Mouse (Mus musculus) midbrain, embryonic 11.5 days (tissue): Measurements from ENCODE around the gene Tuba3a. TPM values are rescaled to one million over a fixed set of nuclear protein-coding genes. Genes with fewer than 3 reads are reported as not detected.

Experiments used
- ATAC-seq: fragments of 200-750 bp; cut with Nextera tagmentation; 2 replicates; pipeline ENCODE4 v1.8.0; 2017; ENCODE audit warnings: moderate TSS enrichment, moderate library complexity; ENCODE audit not compliant: low FRiP score
- DNase-seq: peaks from one replicate; pipeline ENCODE4 v3.0.0; 2015; ENCODE audit warnings: low spot score; ENCODE audit errors: missing footprints
- H3K27ac ChIP-seq: fragments of 300-500 bp; sonication (generic); 2 replicates; pipeline ENCODE4 v1.5.1; 2014; ENCODE audit warnings: low read depth, low read length
- H3K27me3 ChIP-seq: fragments of 300-500 bp; sonication (generic); 2 replicates; pipeline ENCODE4 v1.6.1; 2014; ENCODE audit warnings: mild to moderate bottlenecking, low read length, moderate library complexity, mixed read lengths; ENCODE audit not compliant: control insufficient read depth, insufficient read depth
- H3K36me3 ChIP-seq: fragments of 300-500 bp; sonication (generic); 2 replicates; pipeline ENCODE4 v1.6.1; 2014; ENCODE audit warnings: mild to moderate bottlenecking, low read length, moderate library complexity, mixed read lengths; ENCODE audit not compliant: control insufficient read depth, insufficient read depth
- H3K4me1 ChIP-seq: fragments of 300-500 bp; sonication (generic); 2 replicates; pipeline ENCODE4 v1.6.1; 2014; ENCODE audit warnings: low read length; ENCODE audit not compliant: control insufficient read depth, insufficient read depth
- H3K4me2 ChIP-seq: fragments of 300-500 bp; sonication (generic); 2 replicates; pipeline ENCODE4 v1.6.1; 2014; ENCODE audit warnings: mild to moderate bottlenecking, moderate library complexity
- H3K4me3 ChIP-seq: fragments of 300-500 bp; sonication (generic); 2 replicates; pipeline ENCODE4 v1.5.1; 2014; ENCODE audit warnings: low read depth, low read length
- H3K9ac ChIP-seq: fragments of 300-500 bp; sonication (generic); 2 replicates; pipeline ENCODE4 v1.6.1; 2014; ENCODE audit warnings: low read length
- H3K9me3 ChIP-seq: fragments of 300-500 bp; sonication (generic); 2 replicates; pipeline ENCODE4 v1.6.1; 2016; ENCODE audit warnings: low read length; ENCODE audit not compliant: control insufficient read depth
- WGBS: fragments of 180-500 bp; shearing (Covaris S2); extraction: QIAGEN DNeasy Blood & Tissue Kit; methylation state at CpG from one replicate; pipeline ENCODE4 v1.1.7; 2014; 5-methylcytosine and 5-hydroxymethylcytosine counted together
- polyA plus RNA-seq: library from polyadenylated mRNA; unstranded; fragments of >200 nt; fragmentation: Nextera tagmentation; extraction: Ambion mirVana; gene quantifications from 2 replicates; pipeline ENCODE4 v1.2.1, GENCODE M21; 2014

Gene Tuba3a
- polyA plus RNA-seq, 1 experiment from 2014 or later, result 0.08 TPM

DNA sequence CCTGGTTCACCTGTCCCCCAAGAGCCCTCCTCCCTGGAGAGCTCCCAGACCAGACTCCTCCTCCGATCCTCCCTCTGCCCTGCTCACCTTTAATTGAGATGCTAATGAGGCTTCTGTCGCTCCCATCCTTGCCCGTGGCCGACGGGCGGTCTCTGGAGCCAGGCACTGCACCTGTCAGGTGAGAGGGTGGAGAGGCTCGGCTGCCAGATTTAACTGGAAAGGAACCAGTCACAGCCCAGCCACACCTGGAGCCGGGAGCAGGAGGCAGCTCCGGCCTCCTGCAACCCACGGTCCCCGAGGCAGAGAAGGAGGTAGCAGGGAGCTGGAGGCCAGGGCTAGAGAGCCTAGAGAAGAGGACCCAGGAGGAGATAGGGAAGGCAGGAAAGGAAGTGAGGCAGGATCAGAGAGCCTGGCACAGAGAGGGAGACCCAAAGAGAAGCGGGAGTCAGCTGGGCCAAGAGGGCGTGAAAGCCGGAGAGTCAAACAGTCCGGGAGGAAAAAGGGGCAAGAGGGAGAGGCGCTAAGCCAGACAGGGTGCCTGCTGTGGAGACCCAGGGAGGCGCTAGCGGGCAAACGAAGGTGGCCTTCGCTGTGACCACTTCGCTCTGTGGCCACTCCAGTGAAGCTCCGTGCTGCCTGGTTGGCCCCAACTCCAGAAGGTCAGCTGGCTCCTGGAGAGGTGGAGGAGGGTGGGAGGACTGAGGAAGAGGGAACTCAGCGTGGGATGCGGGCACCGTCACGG is 35.4 kb upstream of the Tuba3a start:
- H3K27me3 ChIP-seq, result peaks cover 28% of the 10 kb centered on the region

DNA sequence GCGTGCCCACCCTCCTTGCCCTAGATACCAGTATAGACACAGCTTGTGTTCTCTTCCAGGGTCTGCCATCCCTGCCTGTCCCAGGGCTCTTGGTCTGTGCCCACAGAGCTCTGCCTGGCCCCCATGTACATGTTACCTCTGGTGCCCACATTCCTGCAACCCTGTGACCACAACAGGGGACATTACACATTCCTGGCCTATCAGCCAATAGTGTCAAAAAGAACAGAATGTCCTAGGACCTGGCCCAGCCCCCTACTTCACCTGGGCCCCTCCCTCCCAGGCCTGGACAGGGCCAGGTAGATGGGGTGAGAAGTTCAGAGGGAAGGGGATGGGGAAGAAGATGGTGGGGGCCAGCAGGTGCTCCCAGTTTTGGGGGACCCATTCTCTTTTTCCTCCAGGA is 34.5 kb upstream of the Tuba3a start, which contains the start of gene Scnn1a:
Scnn1a (plus strand) TSS at position 337 of the 400 bp plus-strand sequence.
- Histone ChIP-seq H3K9ac (no peak within 1 kb of the TSS), H3K27ac (no peak within 1 kb of the TSS), H3K4me3 (no peak within 1 kb of the TSS), H3K4me2 (no peak within 1 kb of the TSS), H3K9me3 (no peaks in the 10 kb centered on the region), H3K4me1 (no peaks in the 10 kb centered on the region), H3K27me3 (peaks cover 28% of the 10 kb centered on the region), H3K36me3 (no peaks in the 10 kb centered on the region)
- WGBS, result 89% methylated on average over 1 of the region's 1 CpGs
- ATAC-seq (0 out of 2 replicates have a peak, but pooled peaks have one; percentile 14), DNase-seq (peak; percentile 60)

More for the DNA sequence above, 35.4 kb upstream of the Tuba3a start:
- Histone ChIP-seq H3K4me1 (no peaks in the 10 kb centered on the region), H3K9me3 (no peaks in the 10 kb centered on the region), H3K36me3 (no peaks in the 10 kb centered on the region), H3K27ac (no peak overlapping the region), H3K4me2 (no peak overlapping the region), H3K4me3 (no peak overlapping the region), H3K9ac (no peak overlapping the region)
- ATAC-seq (no peak), DNase-seq (peak; percentile 85)
- WGBS, result 6% methylated on average over 26 of the region's 26 CpGs

DNA sequence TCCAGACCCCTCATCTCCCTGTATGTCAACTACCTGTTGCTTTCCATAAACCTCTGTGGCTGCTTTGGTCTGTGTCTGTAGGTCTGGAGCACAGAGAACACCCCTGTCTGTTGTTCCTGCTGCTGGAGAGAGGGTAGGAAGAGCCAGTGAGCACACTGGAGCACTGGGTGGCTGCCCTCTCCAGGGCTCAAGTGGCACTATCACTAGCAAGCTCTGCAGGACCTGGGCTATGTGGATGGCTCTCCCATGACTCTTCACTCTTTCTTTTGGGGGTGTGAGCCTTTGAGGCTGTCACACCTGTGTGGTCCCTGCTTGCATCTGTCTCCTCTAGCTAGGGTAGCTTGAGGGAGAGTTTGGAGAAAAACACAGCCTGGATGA is 34.1 kb upstream of the Tuba3a start:
- Histone ChIP-seq H3K4me3 (no peak overlapping the region), H3K27ac (no peak overlapping the region), H3K4me2 (no peak overlapping the region), H3K4me1 (no peaks in the 10 kb centered on the region), H3K27me3 (peaks cover 28% of the 10 kb centered on the region), H3K9me3 (no peaks in the 10 kb centered on the region), H3K36me3 (no peaks in the 10 kb centered on the region), H3K9ac (no peak overlapping the region)
- ATAC-seq, result no peak
- peak; percentile 73 for DNase-seq

DNA sequence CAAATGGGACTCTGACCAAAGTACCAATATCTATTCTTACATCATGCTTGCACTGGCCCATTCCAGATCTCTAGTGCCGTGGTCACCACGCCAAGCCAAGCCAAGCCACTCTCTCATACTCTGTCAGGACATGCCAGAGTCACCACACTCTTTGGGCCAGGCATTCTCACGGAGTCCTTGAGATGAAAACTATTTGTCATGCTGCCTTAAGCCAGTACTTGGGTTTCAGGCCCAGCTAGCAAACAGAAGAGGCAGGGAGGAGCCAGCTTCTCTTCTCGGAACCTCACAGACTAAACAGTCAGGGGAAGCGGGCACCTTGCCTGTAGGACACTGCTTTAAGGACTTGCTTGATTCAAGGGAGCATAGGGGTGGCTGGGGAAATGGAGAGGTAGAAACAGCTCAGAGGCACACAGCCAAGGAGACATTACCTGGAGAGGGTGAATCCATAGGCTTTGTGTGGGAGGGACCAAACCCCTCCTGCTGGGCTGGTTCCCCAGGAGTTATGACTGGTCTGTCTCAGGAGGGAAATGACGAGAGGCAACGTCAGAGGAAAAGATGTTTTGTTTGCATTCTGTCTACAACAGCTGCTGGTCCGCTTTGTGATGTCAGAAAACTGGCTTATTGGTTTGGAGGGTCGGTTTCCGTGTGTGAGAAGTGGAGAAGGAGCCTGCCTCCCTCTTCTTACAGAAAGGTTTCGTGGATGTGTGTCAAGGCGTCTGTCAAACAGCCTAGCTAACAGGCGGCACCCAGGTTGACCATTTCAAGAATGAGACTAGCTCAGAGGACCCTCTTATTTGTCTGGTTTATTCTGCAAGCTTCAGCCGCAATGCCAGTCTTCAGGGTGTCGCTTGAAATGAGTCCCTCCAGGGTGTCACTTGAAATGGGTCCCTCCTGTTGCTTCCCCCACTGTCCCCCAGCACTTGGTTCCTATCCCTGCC is 33.4 kb upstream of the Tuba3a start:
- Histone ChIP-seq H3K27me3 (peaks cover 28% of the 10 kb centered on the region), H3K4me2 (no peak overlapping the region), H3K4me3 (no peak overlapping the region), H3K36me3 (no peaks in the 10 kb centered on the region), H3K27ac (no peak overlapping the region), H3K9me3 (no peaks in the 10 kb centered on the region), H3K4me1 (peaks cover under 1% of the 10 kb centered on the region), H3K9ac (no peak overlapping the region)
- ATAC-seq (no peak), DNase-seq (peak; percentile 85)
- 72% methylated on average over 15 of the region's 15 CpGs for WGBS

DNA sequence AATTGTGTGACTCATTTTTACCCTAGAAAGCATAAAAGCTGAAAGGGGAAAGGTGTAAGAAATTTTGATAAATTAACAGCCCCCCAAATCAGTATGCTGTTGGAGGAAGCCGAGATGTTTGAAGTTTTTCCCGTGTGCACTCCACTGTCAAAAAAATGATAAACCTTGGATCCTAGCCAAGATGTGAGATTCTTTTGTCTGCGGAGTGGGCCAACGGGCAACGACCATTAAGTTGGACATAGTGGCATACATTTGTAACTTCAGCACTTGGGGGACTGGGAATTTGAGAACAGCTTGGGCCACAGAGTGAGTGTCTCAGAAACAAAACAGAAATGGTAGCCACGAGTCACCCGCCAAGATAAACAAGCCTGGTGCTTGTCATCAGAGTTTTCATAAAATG is 31.2 kb upstream of the Tuba3a start:
- Histone ChIP-seq H3K4me3 (no peak overlapping the region), H3K36me3 (no peaks in the 10 kb centered on the region), H3K4me1 (peaks cover 19% of the 10 kb centered on the region), H3K9ac (no peak overlapping the region), H3K27ac (no peak overlapping the region), H3K4me2 (no peak overlapping the region), H3K27me3 (peaks cover 21% of the 10 kb centered on the region), H3K9me3 (no peaks in the 10 kb centered on the region)
- DNase-seq, result peak; percentile 37
- no peak for ATAC-seq
- 83% methylated on average over 7 of the region's 7 CpGs for WGBS

DNA sequence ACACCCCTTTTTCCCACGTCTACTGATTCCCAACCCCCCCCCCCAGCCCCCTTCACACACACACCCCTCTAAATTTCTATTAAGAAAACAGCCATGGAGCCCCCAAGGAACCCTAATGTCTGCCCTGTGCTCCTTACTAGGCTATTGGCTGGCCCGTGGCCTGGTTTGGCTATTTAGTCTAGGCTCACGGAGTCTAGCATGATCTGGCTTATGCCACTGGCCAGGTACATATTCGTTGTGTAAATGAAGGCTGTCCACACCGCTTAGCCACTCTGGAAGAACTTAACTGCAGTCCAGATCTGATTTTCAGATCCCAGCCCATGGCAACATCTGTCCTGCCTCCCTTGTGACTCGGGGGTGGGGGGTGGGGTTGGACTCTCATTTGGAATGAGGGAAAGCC is 28.9 kb upstream of the Tuba3a start:
- H3K4me3 ChIP-seq, result no peak overlapping the region
- H3K4me2 ChIP-seq, result no peak overlapping the region
- no peak for ATAC-seq
- no peaks in the 10 kb centered on the region for H3K36me3 ChIP-seq
- peaks cover under 1% of the 10 kb centered on the region; the same call in 1 of the 2 replicates for H3K27me3 ChIP-seq
- no peak for DNase-seq
- H3K27ac ChIP-seq, result no peak overlapping the region
- 86% methylated on average over 6 of the region's 6 CpGs for WGBS
- no peaks in the 10 kb centered on the region for H3K9me3 ChIP-seq
- H3K9ac ChIP-seq, result no peak overlapping the region
- H3K4me1 ChIP-seq, result peaks cover 19% of the 10 kb centered on the region

DNA sequence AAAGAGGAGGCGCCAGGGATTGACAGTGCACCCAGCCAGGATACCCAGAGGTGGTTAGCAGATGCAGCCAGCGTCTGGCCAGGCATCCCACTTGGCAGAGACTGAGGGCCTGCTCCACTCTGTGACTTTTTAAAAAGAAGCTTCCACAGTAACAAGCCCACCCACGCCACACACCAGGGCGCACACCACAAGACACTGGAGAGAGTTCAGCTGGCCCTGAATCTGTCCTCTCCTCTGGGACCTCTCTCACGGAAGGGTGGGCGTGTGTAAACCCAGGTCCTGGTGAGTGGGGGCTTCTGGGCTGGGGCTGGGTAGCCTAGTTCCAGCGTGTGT is 28.4 kb upstream of the Tuba3a start:
- no peaks in the 10 kb centered on the region for H3K9me3 ChIP-seq
- H3K9ac ChIP-seq, result peak overlapping the region; percentile 81
- peak overlapping the region; percentile 37; the same call in 1 of the 2 replicates for H3K4me3 ChIP-seq
- H3K4me2 ChIP-seq, result peak overlapping the region; percentile 48
- WGBS, result 55% methylated on average over 7 of the region's 7 CpGs
- H3K36me3 ChIP-seq, result no peaks in the 10 kb centered on the region
- no peaks in the 10 kb centered on the region for H3K27me3 ChIP-seq
- no peak overlapping the region for H3K27ac ChIP-seq
- DNase-seq, result no peak
- peak; percentile 57; the same call in 1 of the 2 replicates for ATAC-seq
- H3K4me1 ChIP-seq, result peaks cover 19% of the 10 kb centered on the region

DNA sequence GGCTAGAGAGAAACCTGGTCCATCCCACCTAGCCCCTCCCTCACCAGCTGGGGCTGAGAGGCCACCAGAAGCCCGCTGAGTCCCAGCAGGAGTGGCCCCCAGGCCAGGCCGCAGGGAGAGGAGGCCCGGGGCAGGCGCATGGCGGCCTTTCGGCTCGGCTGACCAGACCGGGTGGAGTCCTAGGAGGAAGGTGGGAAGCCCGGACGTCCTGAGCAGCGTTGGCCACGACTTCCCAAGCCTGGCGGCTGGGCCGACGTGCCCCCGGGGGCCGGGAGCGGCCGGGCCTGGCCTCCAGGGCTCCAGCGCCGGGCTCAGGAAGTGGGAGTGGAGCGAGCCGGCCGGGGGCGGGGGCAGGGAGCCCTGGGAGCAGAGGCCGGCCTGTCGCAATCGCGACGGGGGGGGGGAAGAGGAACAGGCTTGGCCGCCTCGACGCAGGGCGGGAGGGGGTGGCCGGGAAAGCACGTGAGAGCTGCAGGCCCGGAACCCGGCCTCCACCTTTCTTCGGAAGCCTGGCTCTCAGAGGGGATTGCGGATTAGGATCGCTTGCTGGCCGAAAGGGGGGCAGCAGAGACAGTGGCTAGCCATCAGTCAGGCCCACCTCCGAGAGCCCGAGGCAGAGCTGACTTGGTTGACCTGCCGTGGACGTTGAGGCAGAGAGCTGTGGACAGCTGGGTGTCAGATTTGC is 27.8 kb upstream of the Tuba3a start, which contains the start of gene Ltbr:
Ltbr (minus strand) TSS at position 340 of the 685 bp plus-strand sequence.
- H3K4me1 ChIP-seq, result peaks cover 21% of the 10 kb centered on the region
- H3K9ac ChIP-seq, result peak within 1 kb of the TSS; percentile 81
- 3% methylated on average over 43 of the region's 46 CpGs for WGBS
- H3K4me3 ChIP-seq, result peak within 1 kb of the TSS; percentile 37
- ATAC-seq (peak; percentile 77), DNase-seq (peak; percentile 96)
- no peak within 1 kb of the TSS for H3K27ac ChIP-seq
- no peaks in the 10 kb centered on the region for H3K36me3 ChIP-seq
- H3K9me3 ChIP-seq, result no peaks in the 10 kb centered on the region
- H3K27me3 ChIP-seq, result no peaks in the 10 kb centered on the region
- peak within 1 kb of the TSS; percentile 48 for H3K4me2 ChIP-seq
